Mouse (Mus musculus) lung, embryonic 15.5 days (tissue): ENCODE results near the gene Brap. TPM values are rescaled to one million over a fixed set of nuclear protein-coding genes. Genes with fewer than 3 reads are reported as not detected.

Experiments used
- ATAC-seq: fragments of 200-750 bp; cut with Nextera tagmentation; 2 replicates; pipeline ENCODE4 v1.8.0; 2017; ENCODE audit warnings: moderate number of reproducible peaks, borderline replicate concordance; ENCODE audit not compliant: low FRiP score, low TSS enrichment; ENCODE audit errors: extremely low read depth
- H3K27ac ChIP-seq: fragments of 300-500 bp; sonication (generic); 2 replicates; pipeline ENCODE4 v1.5.1; 2015; ENCODE audit warnings: moderate library complexity, mild to moderate bottlenecking, inconsistent platforms
- H3K27me3 ChIP-seq: fragments of 300-500 bp; sonication (generic); 2 replicates; pipeline ENCODE4 v1.6.1; 2015; ENCODE audit warnings: inconsistent platforms
- H3K36me3 ChIP-seq: fragments of 300-500 bp; sonication (generic); 2 replicates; pipeline ENCODE4 v1.6.1; 2015; ENCODE audit warnings: inconsistent platforms
- H3K4me1 ChIP-seq: fragments of 300-500 bp; sonication (generic); 2 replicates; pipeline ENCODE4 v1.6.1; 2015; ENCODE audit warnings: inconsistent platforms
- H3K4me2 ChIP-seq: fragments of 300-500 bp; sonication (generic); 2 replicates; pipeline ENCODE4 v1.6.1; 2015; ENCODE audit warnings: inconsistent platforms, mild to moderate bottlenecking, moderate library complexity
- H3K4me3 ChIP-seq: fragments of 300-500 bp; sonication (generic); 2 replicates; pipeline ENCODE4 v1.5.1; 2015; ENCODE audit warnings: mild to moderate bottlenecking, inconsistent platforms
- H3K9ac ChIP-seq: fragments of 300-500 bp; sonication (generic); 2 replicates; pipeline ENCODE4 v1.6.1; 2015; ENCODE audit warnings: inconsistent platforms
- H3K9me3 ChIP-seq: fragments of 300-500 bp; sonication (generic); 2 replicates; pipeline ENCODE4 v1.6.1; 2016; ENCODE audit warnings: inconsistent platforms
- WGBS: fragments of 180-500 bp; shearing (Covaris S2); methylation state at CpG from one replicate; pipeline ENCODE4 v1.1.7; 2015; 5-methylcytosine and 5-hydroxymethylcytosine counted together
- polyA plus RNA-seq: library from polyadenylated mRNA; unstranded; fragments of >200 nt; fragmentation: Nextera tagmentation; extraction: Ambion mirVana; gene quantifications from 2 replicates; pipeline ENCODE4 v1.2.1, GENCODE M21; 2015

The Brap gene
- polyA plus RNA-seq, 1 experiment from 2014 or later: 41.4 TPM

DNA sequence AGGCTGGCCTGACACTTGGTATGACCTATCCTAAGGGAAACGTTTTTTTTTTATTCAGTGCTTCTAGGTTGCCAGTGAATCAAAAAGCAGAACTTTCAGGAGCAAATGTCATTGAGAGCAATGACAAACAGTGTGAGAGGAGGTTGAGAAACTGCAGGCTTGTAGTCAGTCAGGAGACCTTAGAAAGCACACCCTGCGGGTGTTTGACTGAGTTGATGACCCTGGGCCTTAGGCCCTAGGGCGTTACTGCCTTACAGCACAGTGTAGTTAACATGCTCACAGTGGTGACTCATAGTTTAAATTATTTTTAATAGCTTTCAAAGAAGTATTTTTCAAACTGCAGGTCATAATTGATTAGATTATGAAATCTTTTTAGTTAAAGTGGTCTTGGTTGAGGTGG lies 61.5 kb downstream of the Brap start:
- Histone ChIP-seq H3K27me3 (no peaks in the 10 kb centered on the region), H3K4me3 (no peak overlapping the region), H3K9ac (no peak overlapping the region), H3K4me2 (no peak overlapping the region), H3K27ac (no peak overlapping the region), H3K9me3 (no peaks in the 10 kb centered on the region), H3K36me3 (peaks cover 5% of the 10 kb centered on the region; the same call in 1 of the 2 replicates), H3K4me1 (peaks cover 24% of the 10 kb centered on the region)
- WGBS: 44% methylated on average over 3 of the region's 3 CpGs
- ATAC-seq: no peak

GRCm38 (mm10) chr5:121724678-121725077 lies 64.3 kb downstream of the Brap start:
- WGBS: 68% methylated on average over 1 of the region's 1 CpGs
- ATAC-seq: no peak
- H3K4me1 ChIP-seq: peaks cover 15% of the 10 kb centered on the region

DNA sequence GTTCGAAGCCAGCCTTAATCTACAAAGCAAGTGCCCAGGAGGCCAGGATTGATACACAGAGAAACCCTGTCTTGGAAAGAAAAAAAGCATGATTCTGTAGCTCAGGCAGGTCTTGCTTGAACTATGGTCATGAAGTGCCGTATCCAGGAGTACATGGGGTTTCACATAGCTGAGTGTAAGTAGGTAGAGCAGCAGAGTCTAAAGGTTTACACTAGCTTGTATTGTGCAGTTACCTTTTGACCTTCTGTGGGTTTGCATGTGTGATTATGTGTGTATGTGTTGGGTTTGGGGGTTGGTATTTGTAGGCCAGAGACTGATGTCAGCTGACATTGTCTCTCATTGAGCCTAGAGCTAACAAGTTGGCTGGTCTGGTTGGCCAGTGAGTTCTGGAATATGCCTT lies 69.7 kb downstream of the Brap start:
- WGBS: 97% methylated on average over 2 of the region's 2 CpGs
- Histone ChIP-seq H3K4me3 (no peak overlapping the region), H3K4me1 (no peaks in the 10 kb centered on the region), H3K27me3 (no peaks in the 10 kb centered on the region), H3K4me2 (no peak overlapping the region), H3K9ac (no peak overlapping the region), H3K9me3 (no peaks in the 10 kb centered on the region), H3K36me3 (0 out of 2 replicates have a peak, but pooled peaks cover 7% of the 10 kb centered on the region), H3K27ac (no peak overlapping the region)
- no peak for ATAC-seq

More at GRCm38 (mm10) chr5:121724678-121725077, 64.3 kb downstream of the Brap start:
- no peak overlapping the region for H3K27ac ChIP-seq
- 0 out of 2 replicates have a peak, but pooled peaks cover 7% of the 10 kb centered on the region for H3K36me3 ChIP-seq
- no peak overlapping the region for H3K4me2 ChIP-seq
- H3K27me3 ChIP-seq: no peaks in the 10 kb centered on the region
- no peak overlapping the region for H3K9ac ChIP-seq
- no peak overlapping the region for H3K4me3 ChIP-seq
- H3K9me3 ChIP-seq: no peaks in the 10 kb centered on the region

- no peak for ATAC-seq
- H3K27ac ChIP-seq: no peak overlapping the region
- H3K4me3 ChIP-seq: no peak overlapping the region
- H3K9ac ChIP-seq: no peak overlapping the region
- peaks cover 5% of the 10 kb centered on the region; the same call in 1 of the 2 replicates for H3K4me1 ChIP-seq
- H3K36me3 ChIP-seq: no peaks in the 10 kb centered on the region
- no peaks in the 10 kb centered on the region for H3K9me3 ChIP-seq
- 91% methylated on average over 3 of the region's 3 CpGs for WGBS
- H3K27me3 ChIP-seq: no peaks in the 10 kb centered on the region
- H3K4me2 ChIP-seq: no peak overlapping the region
Measured at GRCm38 (mm10) chr5:121736641-121737040, 76.3 kb downstream of the Brap start.

Other genes starting within 250 kb of the Brap start
- gene Tmem116, start 208.7 kb upstream of the Brap start, polyA plus RNA-seq: 1.8 and 2.3 TPM in 2 replicates
- gene Erp29, start 208.1 kb upstream of the Brap start, polyA plus RNA-seq: 146 and 149 TPM in 2 replicates
- not detected in 2 replicates for gene Adam1b, start 157.1 kb upstream of the Brap start, polyA plus RNA-seq
- 1.1 and 1.5 TPM in 2 replicates for gene Adam1a, start 115.1 kb upstream of the Brap start, polyA plus RNA-seq
- not detected in 2 replicates for gene Gm42878, start 115.1 kb upstream of the Brap start, polyA plus RNA-seq
- gene Mapkapk5, start 114.7 kb upstream of the Brap start, polyA plus RNA-seq: 48.2 and 49.2 TPM in 2 replicates
- 319 and 330 TPM in 2 replicates for gene Aldh2, start 66.7 kb upstream of the Brap start, polyA plus RNA-seq
- gene Acad12, start 41.6 kb upstream of the Brap start, polyA plus RNA-seq: 2.5 and 2.9 TPM in 2 replicates
- gene Acad10, start within 50 bp of the Brap start, polyA plus RNA-seq: 2.8 and 3.0 TPM in 2 replicates
- 54.2 and 60.8 TPM in 2 replicates for gene Atxn2, start 50.8 kb downstream of the Brap start, polyA plus RNA-seq
- 20.5 and 21.2 TPM in 2 replicates for gene Sh2b3, start 177.1 kb downstream of the Brap start, polyA plus RNA-seq
- 27.2 and 27.5 TPM in 2 replicates for gene Pheta1, start 188.4 kb downstream of the Brap start, polyA plus RNA-seq